ENCODE assay signal across 23 mouse cellular contexts in the genomic region with DNA sequence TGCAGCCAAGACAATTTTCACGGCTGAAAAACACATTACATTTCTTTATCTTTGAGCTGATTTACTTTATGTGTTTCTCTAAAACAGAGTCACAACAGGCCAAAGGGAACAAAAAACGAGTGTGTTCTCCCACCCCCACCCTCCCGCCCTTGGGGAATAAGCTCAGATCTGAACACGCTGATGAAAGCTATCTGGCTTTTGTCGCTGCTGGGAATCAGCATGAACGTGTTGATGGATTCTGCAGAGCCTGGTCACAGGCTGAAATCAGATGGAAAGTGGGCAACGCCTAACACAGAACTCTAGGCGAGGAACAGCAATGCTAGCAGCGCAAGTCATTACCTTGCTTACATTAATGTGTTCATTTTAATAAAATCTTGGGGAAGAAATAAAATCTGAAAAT.
DNase-seq lines count a peak whose midpoint lies in the region; ATAC-seq lines count a peak whose summit lies in the region.
"Had no signal": no experiment of that assay in that cellular context is flagged by ENCODE, and none has a peak within 500 bp of the region (broad histone marks: within the 10 kb centered on the region; RNA-seq: fewer than 3 reads in every experiment).

No protein-coding gene starts in this region.

- no peaks in the 10 kb centered on the region for H3K36me3 ChIP-seq in kidney, embryonic 15.5 days
- H3K36me3 ChIP-seq in embryonic facial prominence, embryonic 14.5 days (ENCODE audit: control insufficient read depth, insufficient read depth, low read length) = no peaks in the 10 kb centered on the region
- no peaks in the 10 kb centered on the region for H3K36me3 ChIP-seq in liver, embryonic 12.5 days
- H3K36me3 ChIP-seq: heart, embryonic 10.5 days; limb, embryonic 12.5 days; midbrain, embryonic 12.5 days had no signal

- H3K4me1 ChIP-seq in kidney, embryonic 15.5 days = peaks cover 8% of the 10 kb centered on the region
- 0 out of 2 replicates have a peak, but pooled peaks cover 5% of the 10 kb centered on the region for H3K4me1 ChIP-seq in embryonic facial prominence, embryonic 14.5 days (ENCODE audit: control insufficient read depth, insufficient read depth, low read length)
- H3K4me1 ChIP-seq in liver, embryonic 12.5 days = no peaks in the 10 kb centered on the region
- H3K4me1 ChIP-seq: midbrain, embryonic 12.5 days had no signal

- no peak overlapping the region for H3K9ac ChIP-seq in kidney, embryonic 15.5 days
- H3K9ac ChIP-seq in embryonic facial prominence, embryonic 14.5 days (ENCODE audit: low read depth, low read length) = no peak overlapping the region
- H3K9ac ChIP-seq in liver, embryonic 12.5 days = no peak overlapping the region
- H3K9ac ChIP-seq: hindbrain, embryonic 14.5 days; limb, embryonic 12.5 days; liver, postnatal 0 days; midbrain, embryonic 12.5 days had no signal

- no peak for ATAC-seq in kidney, embryonic 15.5 days (replicated peaks; ENCODE audit: low FRiP score)
- no peak for ATAC-seq in embryonic facial prominence, embryonic 14.5 days (ENCODE audit: low read depth)
- ATAC-seq in liver, embryonic 12.5 days = no peak
- ATAC-seq: CD4-positive, CD25-positive, alpha-beta regulatory T cell, adult 4 months; forebrain, embryonic 14.5 days; inflammation-experienced regulatory T-cells, adult 6 months; liver, postnatal 0 days had no signal

- no peaks in the 10 kb centered on the region for H3K27me3 ChIP-seq in kidney, embryonic 15.5 days
- H3K27me3 ChIP-seq in embryonic facial prominence, embryonic 14.5 days (replicated peaks; ENCODE audit: control insufficient read depth, insufficient read depth, low read length) = no peaks in the 10 kb centered on the region
- H3K27me3 ChIP-seq in liver, embryonic 12.5 days (replicated peaks) = no peaks in the 10 kb centered on the region
- H3K27me3 ChIP-seq: limb, embryonic 12.5 days; midbrain, embryonic 12.5 days had no signal

- H3K4me2 ChIP-seq in kidney, embryonic 15.5 days = no peak overlapping the region
- H3K4me2 ChIP-seq in embryonic facial prominence, embryonic 14.5 days (ENCODE audit: low read depth, low read length) = no peak overlapping the region
- no peak overlapping the region for H3K4me2 ChIP-seq in liver, embryonic 12.5 days
- H3K4me2 ChIP-seq: hindbrain, embryonic 14.5 days; limb, embryonic 12.5 days; liver, embryonic 11.5 days; midbrain, embryonic 12.5 days had no signal

- peak; percentile 7 for DNase-seq in gastrocnemius, postnatal 14 days
- no peak for DNase-seq in gastrocnemius, postnatal 36 days
- no peak for DNase-seq in kidney, postnatal 25 days
- DNase-seq in MN1 (ENCODE audit: low spot score) = peak; percentile 53
- peak; percentile 36 for DNase-seq in embryonic facial prominence, embryonic 14.5 days (ENCODE audit: low spot score)
- DNase-seq: adrenal gland, postnatal 25 days; cerebellum, adult 18-20 months; cerebellum, postnatal 10 days; kidney, adult 11 months; kidney, postnatal 14 days; liver, postnatal 0 days; lung, postnatal 36 days; thymus, postnatal 4 days had no signal

- no peaks in the 10 kb centered on the region for H3K9me3 ChIP-seq in kidney, embryonic 15.5 days (replicated peaks)
- no peaks in the 10 kb centered on the region for H3K9me3 ChIP-seq in embryonic facial prominence, embryonic 14.5 days (ENCODE audit: control insufficient read depth, low read length)
- H3K9me3 ChIP-seq in liver, embryonic 12.5 days (replicated peaks) = no peaks in the 10 kb centered on the region
- H3K9me3 ChIP-seq: heart, embryonic 10.5 days; limb, embryonic 12.5 days; midbrain, embryonic 12.5 days had no signal

- H3K27ac ChIP-seq in kidney, embryonic 15.5 days = peak overlapping the region; percentile 58
- H3K27ac ChIP-seq in embryonic facial prominence, embryonic 14.5 days (replicated peaks; ENCODE audit: low read depth, low read length) = no peak overlapping the region
- H3K27ac ChIP-seq in liver, embryonic 12.5 days = no peak overlapping the region
- H3K27ac ChIP-seq: heart, embryonic 10.5 days; hindbrain, embryonic 14.5 days; midbrain, embryonic 12.5 days had no signal

- H3K4me3 ChIP-seq in kidney, embryonic 15.5 days (replicated peaks) = no peak overlapping the region
- H3K4me3 ChIP-seq in embryonic facial prominence, embryonic 14.5 days (ENCODE audit: low read depth, low read length) = no peak overlapping the region
- no peak overlapping the region for H3K4me3 ChIP-seq in liver, embryonic 12.5 days
- H3K4me3 ChIP-seq: heart, embryonic 10.5 days; limb, embryonic 12.5 days; midbrain, embryonic 12.5 days had no signal

- intact Hi-C loops in gastrocnemius, postnatal 14 days (cut with DNase I; ENCODE audit: low total_unique reads) = no loop called here
- intact Hi-C loops in gastrocnemius, postnatal 36 days (cut with DNase I) = no loop called here

- 57% methylated on average over 9 of the region's 9 CpGs for WGBS in kidney, embryonic 15.5 days
- WGBS in embryonic facial prominence, embryonic 14.5 days = 42% methylated on average over 9 of the region's 9 CpGs
- WGBS in liver, embryonic 12.5 days (ENCODE audit: insufficient replicate concordance) = 58% methylated on average over 9 of the region's 9 CpGs

Comparison
In these comparisons a context has a peak if more than half of its experiments do, and no peak if none do; other contexts are left out.
1. DNase-seq: peak in gastrocnemius, postnatal 14 days (single experiment), MN1 (single experiment) and embryonic facial prominence, embryonic 14.5 days (single experiment); none in gastrocnemius, postnatal 36 days (0 of 2) and kidney, postnatal 25 days (0 of 2).